In the genomic region with DNA sequence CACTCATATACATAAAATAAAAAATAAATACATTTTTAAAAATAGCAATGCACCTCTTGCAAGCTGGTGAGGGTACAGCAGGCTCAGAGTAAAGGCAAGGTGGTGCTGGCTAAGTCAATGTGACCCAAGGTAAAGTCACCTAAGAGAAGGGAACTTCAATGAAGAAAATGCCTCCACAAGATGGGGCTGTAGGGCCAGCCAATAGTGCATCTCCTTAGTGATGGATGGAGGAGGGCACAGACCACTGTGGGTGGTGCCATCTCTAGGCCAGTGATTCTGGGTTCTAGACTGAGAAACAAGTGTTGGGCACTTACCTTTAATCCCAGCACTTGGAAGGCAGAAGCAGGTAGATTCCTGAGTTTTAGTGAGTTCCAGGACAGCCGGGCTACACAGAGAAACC, we compare ENCODE assay signal across 8 mouse cellular contexts. TPM values are rescaled to one million over a fixed set of nuclear protein-coding genes. Genes with fewer than 3 reads are reported as not detected.
A peak's percentile ranks its signal among the peaks of the same experiment; 100 is the strongest.
DNase-seq lines count a peak whose midpoint lies in the region; ATAC-seq and TF ChIP-seq lines count a peak whose summit lies in the region.
"Had no signal": no experiment of that assay in that cellular context is flagged by ENCODE, and none has a peak within 500 bp of the region (broad histone marks: within the 10 kb centered on the region; RNA-seq: fewer than 3 reads in every experiment).

No protein-coding gene starts in this region.

- peak; percentile 55 to 72 (median 56) for TF ChIP-seq CTCF in MEL (IDR thresholded peaks at IDR 0.05 in 2 of 3, conservative IDR thresholded peaks at IDR 0.05 in 1 of 3; ENCODE audit: control insufficient read depth in 1 of 3, insufficient read depth in 1 of 3, low read depth in 2 of 3, low read length in 3 of 3, poor library complexity in 1 of 3, severe bottlenecking in 1 of 3)
- TF ChIP-seq CTCF in lung, embryonic 14.5 days (IDR thresholded peaks at IDR 0.05; ENCODE audit: low read depth) = peak; percentile 60

- 96% methylated on average over 1 of the region's 1 CpGs for WGBS in kidney, embryonic 16.5 days
- 80% methylated on average over 1 of the region's 1 CpGs for WGBS in lung, embryonic 14.5 days

- H3K79me2 ChIP-seq in MEL (ENCODE audit: control insufficient read depth, insufficient read depth, low read length, poor library complexity) = no peaks in the 10 kb centered on the region

- ATAC-seq in kidney, embryonic 16.5 days (ENCODE audit: low FRiP score, low TSS enrichment) = no peak
- no peak for ATAC-seq in lung, embryonic 14.5 days (ENCODE audit: insufficient read depth)

- TF ChIP-seq EP300 in MEL (IDR thresholded peaks at IDR 0.05; ENCODE audit: low read depth in 1 of 2, low read length in 2 of 2) = no peak

- no peaks in the 10 kb centered on the region for H3K9me3 ChIP-seq in kidney, embryonic 16.5 days (ENCODE audit: low read length)
- no peaks in the 10 kb centered on the region for H3K9me3 ChIP-seq in MEL (replicated peaks; ENCODE audit: insufficient read depth, low read length)
- H3K9me3 ChIP-seq in lung, embryonic 14.5 days (ENCODE audit: low read depth, low read length) = no peaks in the 10 kb centered on the region
- H3K9me3 ChIP-seq: liver, embryonic 13.5 days had no signal

- no peak overlapping the region for H3K9ac ChIP-seq in kidney, embryonic 16.5 days (replicated peaks; ENCODE audit: low read length)
- no peak overlapping the region for H3K9ac ChIP-seq in MEL (ENCODE audit: control insufficient read depth, low read depth, low read length, poor library complexity, severe bottlenecking)
- no peak overlapping the region for H3K9ac ChIP-seq in lung, embryonic 14.5 days
- H3K9ac ChIP-seq: liver, embryonic 13.5 days had no signal

- DNase-seq in kidney, adult 11 months = peak; percentile 26
- peak; percentile 73 for DNase-seq in MEL (ENCODE audit: low read depth, low spot score)
- peak; percentile 43 for DNase-seq in c-Kit-positive CD71-positive TER-119-negative erythroid progenitor cells, embryonic 14.5 days (ENCODE audit: low read depth)
- DNase-seq in lung, embryonic 14.5 days = peak; percentile 55
- no peak for DNase-seq in layer of hippocampus, postnatal 10 days (ENCODE audit: low spot score in 2 of 2)
- no peak for DNase-seq in cerebellum, adult 9-10 months
- DNase-seq: liver, embryonic 13.5 days had no signal

- peaks cover 10% of the 10 kb centered on the region for H3K4me1 ChIP-seq in kidney, embryonic 16.5 days (ENCODE audit: insufficient read depth, low read length)
- peaks cover 0 to 2% of the 10 kb centered on the region in 2 experiments; a peak in 1 of 4 replicates for H3K4me1 ChIP-seq in MEL (ENCODE audit: control insufficient read depth in 1 of 2, insufficient read depth in 2 of 2, low read length in 2 of 2)
- no peaks in the 10 kb centered on the region for H3K4me1 ChIP-seq in lung, embryonic 14.5 days (ENCODE audit: insufficient read depth)

- H3K4me2 ChIP-seq in kidney, embryonic 16.5 days (replicated peaks; ENCODE audit: low read depth, low read length) = no peak overlapping the region
- no peak overlapping the region for H3K4me2 ChIP-seq in lung, embryonic 14.5 days
- H3K4me2 ChIP-seq: liver, embryonic 13.5 days had no signal

- H3K27ac ChIP-seq in kidney, embryonic 16.5 days (ENCODE audit: low read length) = no peak overlapping the region
- H3K27ac ChIP-seq in MEL (ENCODE audit: control insufficient read depth, low read depth, low read length) = no peak overlapping the region
- H3K27ac ChIP-seq in lung, embryonic 14.5 days (ENCODE audit: low read depth) = no peak overlapping the region
- H3K27ac ChIP-seq: liver, embryonic 13.5 days had no signal

- TF ChIP-seq POLR2A in MEL (IDR thresholded peaks at IDR 0.05; ENCODE audit: control insufficient read depth in 1 of 2, insufficient read depth in 1 of 2, low read depth in 1 of 2, low read length in 2 of 2, poor library complexity in 1 of 2) = no peak

- TF ChIP-seq RAD21 in MEL (IDR thresholded peaks at IDR 0.05; ENCODE audit: low read depth, low read length) = peak; percentile 79

- H3K36me3 ChIP-seq in kidney, embryonic 16.5 days (ENCODE audit: insufficient read depth, low read length) = no peaks in the 10 kb centered on the region
- no peaks in the 10 kb centered on the region for H3K36me3 ChIP-seq in MEL (ENCODE audit: control insufficient read depth in 1 of 2, insufficient read depth in 2 of 2, low read length in 2 of 2)
- H3K36me3 ChIP-seq in lung, embryonic 14.5 days (ENCODE audit: insufficient read depth) = no peaks in the 10 kb centered on the region
- H3K36me3 ChIP-seq: liver, embryonic 13.5 days had no signal

- H3K27me3 ChIP-seq in kidney, embryonic 16.5 days (ENCODE audit: insufficient read depth, low read length) = no peaks in the 10 kb centered on the region
- no peaks in the 10 kb centered on the region for H3K27me3 ChIP-seq in MEL (ENCODE audit: control insufficient read depth in 1 of 2, insufficient read depth in 2 of 2, low read length in 2 of 2)
- H3K27me3 ChIP-seq in lung, embryonic 14.5 days (ENCODE audit: insufficient read depth, low read length) = 0 out of 2 replicates have a peak, but pooled peaks cover 7% of the 10 kb centered on the region

- no peak overlapping the region for H3K4me3 ChIP-seq in kidney, embryonic 16.5 days (ENCODE audit: low read length)
- H3K4me3 ChIP-seq in MEL (ENCODE audit: control insufficient read depth in 1 of 2, insufficient read depth in 1 of 2, low read depth in 2 of 2, low read length in 2 of 2) = no peak overlapping the region
- H3K4me3 ChIP-seq in lung, embryonic 14.5 days (ENCODE audit: low read depth, low read length) = no peak overlapping the region
- H3K4me3 ChIP-seq: liver, embryonic 13.5 days had no signal

TF ChIP-seq in MEL, 35 proteins besides CTCF, POLR2A, EP300 and RAD21:
- TF ChIP-seq USF1 (IDR thresholded peaks at IDR 0.05; ENCODE audit: low read depth, low read length) (no peak), ZNF384 (IDR thresholded peaks at IDR 0.05; ENCODE audit: low read depth, low read length) (no peak), MAZ (IDR thresholded peaks at IDR 0.05; ENCODE audit: low read depth, low read length) (no peak), ZC3H11A (IDR thresholded peaks at IDR 0.05; ENCODE audit: low read depth, low read length) (peak; percentile 79), KAT2A (conservative IDR thresholded peaks at IDR 0.05; ENCODE audit: low read depth, low read length) (no peak), NELFE (IDR thresholded peaks at IDR 0.05; ENCODE audit: low read depth, low read length) (no peak), SMC3 (IDR thresholded peaks at IDR 0.05; ENCODE audit: low read depth, low read length) (peak; percentile 83), TCF12 (IDR thresholded peaks at IDR 0.05; ENCODE audit: low read depth, low read length) (no peak), MYC (IDR thresholded peaks at IDR 0.05; ENCODE audit: low read depth, low read length) (no peak), CHD1 (IDR thresholded peaks at IDR 0.05; ENCODE audit: low read depth, low read length) (no peak), MXI1 (IDR thresholded peaks at IDR 0.05; ENCODE audit: low read depth, low read length) (no peak), NRF1 (IDR thresholded peaks at IDR 0.05; ENCODE audit: insufficient read depth, low read depth, low read length, poor library complexity, severe bottlenecking) (no peak), ELF1 (IDR thresholded peaks at IDR 0.05; ENCODE audit: low read depth, low read length) (no peak), ZKSCAN1 (IDR thresholded peaks at IDR 0.05; ENCODE audit: low read depth, low read length) (no peak), BHLHE40 (IDR thresholded peaks at IDR 0.05; ENCODE audit: borderline replicate concordance, low read depth, low read length) (no peak), MAX (IDR thresholded peaks at IDR 0.05; ENCODE audit: low read length) (no peak), HCFC1 (IDR thresholded peaks at IDR 0.05; ENCODE audit: low read depth, low read length) (no peak), UBTF (IDR thresholded peaks at IDR 0.05; ENCODE audit: borderline replicate concordance, insufficient read depth, low read depth, low read length) (no peak), SIN3A (IDR thresholded peaks at IDR 0.05; ENCODE audit: low read length) (peak; percentile 43; the same call in 1 of the 2 replicates), E2F4 (IDR thresholded peaks at IDR 0.05; ENCODE audit: borderline replicate concordance, low read depth, low read length) (no peak), GABPA (IDR thresholded peaks at IDR 0.05; ENCODE audit: low read depth, low read length) (no peak), MAFK (IDR thresholded peaks at IDR 0.05; ENCODE audit: borderline replicate concordance, low read depth, low read length) (no peak), POLR2AphosphoS2 (IDR thresholded peaks at IDR 0.05; ENCODE audit: low read length) (no peak)

RNA-seq across cellular contexts. Expression of a gene that starts 23.5 kb away (rescaled TPM):
- 0.27 and 0.32 TPM in 2 replicates for polyA plus RNA-seq in kidney, embryonic 16.5 days (2015; fragmentation: Nextera tagmentation; extraction: Ambion mirVana)
- 5.2 and 10.6 TPM in 2 replicates for total RNA-seq in MEL (2012; rRNA removed)
- 10 to 100 TPM in 1 of 2 experiments, not detected in 1; 12.7 TPM for polyA plus RNA-seq in MEL (2012; ENCODE audit: insufficient read depth in 1 of 2, insufficient read length in 2 of 2, low read depth in 1 of 2, low replicate concordance in 2 of 2, missing spikeins in 1 of 2)
- polyA plus RNA-seq in lung, embryonic 14.5 days (2014; fragmentation: Nextera tagmentation; extraction: Ambion mirVana) = 0.09 TPM in 1 of 2 replicates, not detected in the other
- under 1 TPM; 0.18 to 0.22 TPM for total RNA-seq in layer of hippocampus, postnatal 10 days (2021)

RNA-seq across cellular contexts. Expression of a gene that starts 33.3 kb away (rescaled TPM):
- polyA plus RNA-seq in kidney, embryonic 16.5 days (2015; fragmentation: Nextera tagmentation; extraction: Ambion mirVana) = 65.8 and 67.1 TPM in 2 replicates
- total RNA-seq in MEL (2012; rRNA removed) = 26.6 and 29.2 TPM in 2 replicates
- polyA plus RNA-seq in MEL (2012; ENCODE audit: insufficient read depth in 1 of 2, insufficient read length in 2 of 2, low read depth in 1 of 2, low replicate concordance in 2 of 2, missing spikeins in 1 of 2) = 10 to 100 TPM; 38.0 to 38.1 TPM
- polyA plus RNA-seq in lung, embryonic 14.5 days (2014; fragmentation: Nextera tagmentation; extraction: Ambion mirVana) = 77.1 and 77.9 TPM in 2 replicates
- 10 to 100 TPM; 50.4 to 52.6 TPM for total RNA-seq in layer of hippocampus, postnatal 10 days (2021)

Comparison
In these comparisons a context has a peak if more than half of its experiments do, and no peak if none do; other contexts are left out.
1. DNase-seq: peak in kidney, adult 11 months (single experiment), MEL (single experiment), c-Kit-positive CD71-positive TER-119-negative erythroid progenitor cells, embryonic 14.5 days (single experiment) and lung, embryonic 14.5 days (single experiment); none in layer of hippocampus, postnatal 10 days (0 of 2) and cerebellum, adult 9-10 months (single experiment).